Mouse (Mus musculus) layer of hippocampus, postnatal 10 days (tissue): Measurements from ENCODE around the gene Gm44503. TPM values are rescaled to one million over a fixed set of nuclear protein-coding genes. Genes with fewer than 3 reads are reported as not detected.

Experiments
- DNase-seq, 2 experiments: peaks; one replicate each; pipeline ENCODE4 v3.0.0; 2021; ENCODE audit warnings: low spot score in 2 of 2
- total RNA-seq, 2 experiments: library from RNA; stranded (reverse); gene quantifications; 2 replicates each; pipeline ENCODE4 v1.2.3; 2021

Gene Gm44503
- total RNA-seq, 2 experiments from 2014 or later: not detected

- peak; percentile 39 to 48 for DNase-seq
Measured at GRCm38 (mm10) chr9:73025818-73026636, 67.4 kb downstream of the Gm44503 start.

GRCm38 (mm10) chr9:73030443-73030842 lies 71.8 kb downstream of the Gm44503 start:
- DNase-seq: no peak

- DNase-seq: no peak
Measured at GRCm38 (mm10) chr9:73031421-73031820, 72.8 kb downstream of the Gm44503 start.

GRCm38 (mm10) chr9:73033406-73033805 lies 74.8 kb downstream of the Gm44503 start:
- DNase-seq: no peak

- DNase-seq: peak; percentile 86 to 93
Measured at GRCm38 (mm10) chr9:73039222-73039945, 80.7 kb downstream of the Gm44503 start.

GRCm38 (mm10) chr9:73040080-73040479 lies 81.4 kb downstream of the Gm44503 start, which contains the start of gene Pigb:
Gene Pigb, minus strand, starts transcription at chr9:73040378.
- no peak for DNase-seq

- DNase-seq: peak; percentile 83 to 89
Measured at GRCm38 (mm10) chr9:73044146-73045079, 85.8 kb downstream of the Gm44503 start, which contains the start of gene Rab27a. Gene Rab27a, plus strand, starts transcription at chr9:73044854.

- no peak for DNase-seq
Measured at GRCm38 (mm10) chr9:73045204-73045603, 86.6 kb downstream of the Gm44503 start.

- no peak for DNase-seq
Measured at GRCm38 (mm10) chr9:73045711-73046110, 87.1 kb downstream of the Gm44503 start.

- DNase-seq: no peak
Measured at GRCm38 (mm10) chr9:73047906-73048305, 89.3 kb downstream of the Gm44503 start.

GRCm38 (mm10) chr9:73048927-73049326 lies 90.3 kb downstream of the Gm44503 start:
- no peak for DNase-seq

- no peak for DNase-seq
Measured at GRCm38 (mm10) chr9:73049833-73050232, 91.2 kb downstream of the Gm44503 start.

GRCm38 (mm10) chr9:73050606-73051005 lies 92.0 kb downstream of the Gm44503 start:
- DNase-seq: peak in 1 of 2 experiments; percentile 32

GRCm38 (mm10) chr9:73055441-73055911 lies 96.8 kb downstream of the Gm44503 start:
- DNase-seq: no peak

- no peak for DNase-seq
Measured at GRCm38 (mm10) chr9:73059224-73059623, 100.6 kb downstream of the Gm44503 start.

GRCm38 (mm10) chr9:73063621-73064290 lies 105.1 kb downstream of the Gm44503 start:
- DNase-seq: peak in 1 of 2 experiments; percentile 24
